Mouse (Mus musculus) heart, adult 2 months (tissue): ENCODE measurements at regions not wholly inside any gene's neighbourhood (a gene's known extent, or its start where the extent isn't known, plus 50 kb on each side); places are given as distances from the start of the nearest gene placed in this dataset.

Experiments used
- DNase-seq, 2 experiments: peaks; one replicate each; pipeline ENCODE4 v3.0.0; 2021
- H3K27ac ChIP-seq: fragments of 200-600 bp; 2 replicates; pipeline ENCODE4 v1.8.1; 2022
- H3K27me3 ChIP-seq: fragments of 200-500 bp; 2 replicates; pipeline ENCODE4 v1.6.1; 2012; ENCODE audit warnings: mild to moderate bottlenecking, low read length, inconsistent platforms, mixed read lengths; ENCODE audit not compliant: control insufficient read depth, insufficient read depth
- H3K36me3 ChIP-seq: fragments of 200-500 bp; 2 replicates; pipeline ENCODE4 v1.6.1; 2012; ENCODE audit warnings: low read length, inconsistent platforms; ENCODE audit not compliant: control insufficient read depth, insufficient read depth
- H3K4me1 ChIP-seq: fragments of 200-500 bp; 2 replicates; pipeline ENCODE4 v1.6.1; 2011; ENCODE audit warnings: low read length; ENCODE audit not compliant: control insufficient read depth, insufficient read depth
- H3K4me3 ChIP-seq: fragments of 200-600 bp; 2 replicates; pipeline ENCODE4 v1.8.1; 2022
- H3K79me2 ChIP-seq: fragments of 200-500 bp; replicated peaks from 2 replicates; pipeline ENCODE4 v1.6.1; 2012; ENCODE audit warnings: mild to moderate bottlenecking, inconsistent platforms, low read length, moderate library complexity, mixed read lengths; ENCODE audit not compliant: control insufficient read depth, insufficient read depth
- H3K9ac ChIP-seq: fragments of 200-500 bp; 2 replicates; pipeline ENCODE4 v1.6.1; 2012; ENCODE audit warnings: low read depth, mild to moderate bottlenecking, control low read depth, inconsistent platforms, low read length, mixed read lengths
- CTCF ChIP-seq: fragments of 200-600 bp; IDR thresholded peaks from 2 replicates; pipeline ENCODE4 v1.8.1; 2022; ENCODE audit warnings: antibody characterized with exemption, mild to moderate bottlenecking, moderate library complexity
- EP300 ChIP-seq: fragments of 200-500 bp; IDR thresholded peaks from 2 replicates; pipeline ENCODE4 v1.6.1; 2011; ENCODE audit warnings: low read depth, low read length, control low read depth; ENCODE audit not compliant: insufficient read depth
- POLR2A ChIP-seq: fragments of 200-500 bp; IDR thresholded peaks from 2 replicates; pipeline ENCODE4 v1.6.1; 2011; ENCODE audit warnings: mild to moderate bottlenecking, low read depth, low read length, control low read depth; ENCODE audit not compliant: insufficient read depth
- WGBS: fragments of 180-500 bp; shearing (Covaris S2); methylation state at CpG from one replicate; pipeline ENCODE4 v1.1.7; 2018; 5-methylcytosine and 5-hydroxymethylcytosine counted together
- intact Hi-C: fragments of 180-260 bp; cut with DNase I; formaldehyde crosslinking; loops from one replicate; pipeline ENCODE4 v1.15.1; 2025
- microRNA-seq, 2 experiments: library from miRNA; unstranded; fragments of <30 nt; microRNA quantifications; one replicate each; pipeline ENCODE4 v1.2.0; 2021

GRCm38 (mm10) chr16:3273427-3273826 is 317.4 kb upstream of the Olfr161 start:
- no peak overlapping the region for H3K9ac ChIP-seq
- H3K79me2 ChIP-seq, result no peaks in the 10 kb centered on the region
- H3K36me3 ChIP-seq, result no peaks in the 10 kb centered on the region
- intact Hi-C loops, result no loop called here
- DNase-seq, result no peak
- H3K4me1 ChIP-seq, result no peaks in the 10 kb centered on the region
- no peaks in the 10 kb centered on the region for H3K27me3 ChIP-seq
- no peak overlapping the region for H3K27ac ChIP-seq
- WGBS, result 65% methylated on average over 2 of the region's 2 CpGs
- TF ChIP-seq EP300, result no peak
- no peak for TF ChIP-seq POLR2A
- TF ChIP-seq CTCF, result no peak
- no peak overlapping the region for H3K4me3 ChIP-seq

Small RNA genes in the stretch of these regions (microRNA-seq; reads per million reads assigned to microRNA genes)
- 0 reads per million in 2 experiments for gene Gm23215
